ENCODE assay signal across 28 mouse cellular contexts in the genomic region with DNA sequence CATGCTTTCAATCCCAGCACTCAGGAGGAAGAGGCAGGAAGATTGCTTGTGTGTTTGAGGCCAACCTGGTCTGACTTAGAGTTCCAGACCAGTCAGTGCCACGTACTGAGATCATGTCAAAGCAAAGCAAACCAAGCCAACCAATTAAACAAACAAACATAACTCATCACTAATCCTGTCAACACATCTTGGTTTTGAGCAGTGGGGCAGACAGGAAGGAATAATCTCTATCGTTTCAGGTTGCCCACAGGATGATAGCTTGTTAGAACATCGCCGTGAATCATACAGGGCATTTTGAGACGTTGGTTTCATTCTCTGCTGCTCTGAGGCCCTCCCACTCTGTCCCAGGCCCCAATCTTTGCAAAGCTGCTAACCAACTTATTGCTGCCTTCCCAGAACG. TPM values are rescaled to one million over a fixed set of nuclear protein-coding genes. Genes with fewer than 3 reads are reported as not detected.
DNase-seq lines count a peak whose midpoint lies in the region; ATAC-seq lines count a peak whose summit lies in the region.
"Had no signal": no experiment of that assay in that cellular context is flagged by ENCODE, and none has a peak within 500 bp of the region (broad histone marks: within the 10 kb centered on the region; RNA-seq: fewer than 3 reads in every experiment).

No protein-coding gene starts in this region.

- H3K36me3 ChIP-seq in midbrain, embryonic 11.5 days (ENCODE audit: control insufficient read depth, insufficient read depth, low read length) = no peaks in the 10 kb centered on the region
- H3K36me3 ChIP-seq: embryonic facial prominence, embryonic 13.5 days; forebrain, embryonic 10.5 days; forebrain, embryonic 15.5 days; heart, embryonic 10.5 days; hindbrain, embryonic 12.5 days; limb, embryonic 12.5 days; midbrain, embryonic 15.5 days had no signal

- H3K4me1 ChIP-seq in midbrain, embryonic 11.5 days (ENCODE audit: control insufficient read depth, insufficient read depth, low read length) = no peaks in the 10 kb centered on the region
- H3K4me1 ChIP-seq: embryonic facial prominence, embryonic 13.5 days; forebrain, embryonic 15.5 days; limb, embryonic 12.5 days; midbrain, embryonic 15.5 days had no signal

- intact Hi-C loops in left cerebral cortex, postnatal 36 days (cut with DNase I) = no loop called here

- H3K4me2 ChIP-seq in midbrain, embryonic 11.5 days = no peak overlapping the region
- H3K4me2 ChIP-seq: embryonic facial prominence, embryonic 13.5 days; forebrain, embryonic 15.5 days; hindbrain, embryonic 12.5 days; limb, embryonic 12.5 days; midbrain, embryonic 15.5 days had no signal

- DNase-seq in 3T3-L1 (ENCODE audit: low read depth, low spot score) = peak; percentile 80
- peak; percentile 54 for DNase-seq in 416B (ENCODE audit: low read depth)
- peak; percentile 16 for DNase-seq in MEL-GATA-1-ER (ENCODE audit: extremely low read depth, low read depth)
- peak; percentile 71 for DNase-seq in induced T-regulatory cell, adult 2 months (ENCODE audit: low read depth)
- DNase-seq in midbrain, embryonic 11.5 days (ENCODE audit: low spot score, missing footprints) = no peak
- no peak for DNase-seq in left cerebral cortex, adult 8-10 months (ENCODE audit: low spot score in 2 of 2)
- DNase-seq in left cerebral cortex, postnatal 36 days (ENCODE audit: low spot score in 2 of 2) = no peak
- DNase-seq in cerebellum, adult 11 months = no peak
- DNase-seq: adrenal gland, postnatal 14 days; cerebellum, adult 8-10 months; embryo, embryonic 11 days; gastrocnemius, postnatal 25 days; heart, adult 11 months; heart, postnatal 36 days; kidney, adult 8-10 months; kidney, postnatal 4 days; layer of hippocampus, postnatal 36 days; lung, adult 2 months had no signal

- no peak overlapping the region for H3K27ac ChIP-seq in midbrain, embryonic 11.5 days (ENCODE audit: low read depth, low read length)
- H3K27ac ChIP-seq: embryonic facial prominence, embryonic 13.5 days; forebrain, embryonic 15.5 days; heart, embryonic 10.5 days; hindbrain, embryonic 12.5 days; kidney, postnatal 0 days; limb, embryonic 12.5 days; liver, embryonic 14.5 days; midbrain, embryonic 15.5 days had no signal

- 87% methylated on average over 6 of the region's 6 CpGs for WGBS in midbrain, embryonic 11.5 days

- no peak overlapping the region for H3K9ac ChIP-seq in midbrain, embryonic 11.5 days (ENCODE audit: low read length)
- H3K9ac ChIP-seq: embryonic facial prominence, embryonic 13.5 days; forebrain, embryonic 15.5 days; hindbrain, embryonic 12.5 days; limb, embryonic 12.5 days; liver, embryonic 14.5 days; midbrain, embryonic 15.5 days had no signal

- H3K27me3 ChIP-seq in midbrain, embryonic 11.5 days (ENCODE audit: control insufficient read depth, insufficient read depth, low read length) = no peaks in the 10 kb centered on the region
- H3K27me3 ChIP-seq: forebrain, embryonic 15.5 days; hindbrain, embryonic 12.5 days; midbrain, embryonic 15.5 days; Patski had no signal

- peaks cover 2% of the 10 kb centered on the region; the same call in 1 of the 2 replicates for H3K9me3 ChIP-seq in midbrain, embryonic 11.5 days (ENCODE audit: control insufficient read depth, low read length)
- H3K9me3 ChIP-seq: embryonic facial prominence, embryonic 13.5 days; forebrain, embryonic 10.5 days; forebrain, embryonic 15.5 days; heart, embryonic 10.5 days; hindbrain, embryonic 12.5 days; midbrain, embryonic 15.5 days had no signal

- ATAC-seq in midbrain, embryonic 11.5 days (ENCODE audit: low FRiP score) = no peak
- ATAC-seq: forebrain, embryonic 15.5 days; midbrain, embryonic 15.5 days; Patski had no signal

- no peak overlapping the region for H3K4me3 ChIP-seq in midbrain, embryonic 11.5 days (ENCODE audit: low read depth, low read length)
- H3K4me3 ChIP-seq: embryonic facial prominence, embryonic 13.5 days; forebrain, embryonic 10.5 days; forebrain, embryonic 15.5 days; heart, embryonic 10.5 days; hindbrain, embryonic 12.5 days; limb, embryonic 12.5 days; midbrain, embryonic 15.5 days had no signal

RNA-seq across cellular contexts. Expression of a gene that starts 22.8 kb away (rescaled TPM):
- 0.47 and 0.49 TPM in 2 replicates for polyA plus RNA-seq in midbrain, embryonic 11.5 days (2014; fragmentation: Nextera tagmentation; extraction: Ambion mirVana)
- 1 to 10 TPM; 2.4 to 8.0 (median 3.4) TPM for total RNA-seq in left cerebral cortex, adult 8-10 months (2022)
- 1 to 10 TPM; 2.0 to 3.0 TPM for total RNA-seq in left cerebral cortex, postnatal 36 days (2021)

RNA-seq across cellular contexts. Expression of a gene that starts 42.2 kb away (rescaled TPM):
- polyA plus RNA-seq in midbrain, embryonic 11.5 days (2014; fragmentation: Nextera tagmentation; extraction: Ambion mirVana) = 21.5 and 27.4 TPM in 2 replicates
- 100 to 1,000 TPM; 136 to 147 (median 145) TPM for total RNA-seq in left cerebral cortex, adult 8-10 months (2022)
- 100 to 1,000 TPM; 136 to 145 TPM for total RNA-seq in left cerebral cortex, postnatal 36 days (2021)

RNA-seq across cellular contexts. Expression of a gene that starts 48.2 kb away (rescaled TPM):
- 113 and 130 TPM in 2 replicates for polyA plus RNA-seq in midbrain, embryonic 11.5 days (2014; fragmentation: Nextera tagmentation; extraction: Ambion mirVana)
- 100 to 1,000 TPM in 2 of 4 experiments, 10 to 100 TPM in 2; 83.7 to 111 (median 97.4) TPM for total RNA-seq in left cerebral cortex, adult 8-10 months (2022)
- total RNA-seq in left cerebral cortex, postnatal 36 days (2021) = 100 to 1,000 TPM in 1 of 2 experiments, 10 to 100 TPM in 1; 85.0 to 137 TPM

Comparison
In these comparisons a context has a peak if more than half of its experiments do, and no peak if none do; other contexts are left out.
1. DNase-seq: peak in 3T3-L1 (single experiment), 416B (single experiment), MEL-GATA-1-ER (single experiment) and induced T-regulatory cell, adult 2 months (single experiment); none in midbrain, embryonic 11.5 days (single experiment), left cerebral cortex, adult 8-10 months (0 of 2), left cerebral cortex, postnatal 36 days (0 of 2) and cerebellum, adult 11 months (single experiment).